1 mouse cellular context compared by ENCODE assay signal in the genomic region with DNA sequence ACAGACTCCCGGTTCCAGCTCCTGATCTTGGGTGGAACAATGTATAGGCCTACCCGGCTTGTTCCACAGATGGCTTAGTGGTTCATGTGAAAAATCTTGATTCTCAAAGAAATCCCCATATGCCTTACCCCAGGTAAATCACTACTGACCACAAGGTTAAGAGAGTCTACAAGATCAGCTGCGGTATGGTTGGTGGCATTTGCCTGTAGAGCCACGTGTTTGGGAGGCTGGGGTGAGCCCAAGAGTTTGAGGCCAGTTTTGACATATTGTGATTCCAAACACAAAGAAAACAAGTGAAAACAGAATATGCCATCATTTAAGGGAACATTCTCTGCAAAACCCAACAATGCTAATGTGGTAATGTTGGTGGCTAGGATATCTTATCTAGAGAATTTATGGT.
TF ChIP-seq lines count a peak whose summit lies in the region.

No protein-coding gene starts in this region.

TF ChIP-seq in CH12.LX, 34 proteins besides CTCF, POLR2A, EP300 and RAD21 (continued from another document):
- no peak for TF ChIP-seq JUN (IDR thresholded peaks at IDR 0.05; ENCODE audit: insufficient read depth, low read depth, low read length)
- 0 out of 2 replicates have a peak, but pooled peaks have one; percentile 21 for TF ChIP-seq RCOR1 (conservative IDR thresholded peaks at IDR 0.05; ENCODE audit: low read depth, low read length)
- peak; percentile 54; the same call in 1 of the 2 replicates for TF ChIP-seq MXI1 (IDR thresholded peaks at IDR 0.05; ENCODE audit: low read depth, low read length)
- no peak for TF ChIP-seq CHD1 (IDR thresholded peaks at IDR 0.05; ENCODE audit: low read depth, low read length)
- no peak for TF ChIP-seq GABPA (IDR thresholded peaks at IDR 0.05; ENCODE audit: insufficient replicate concordance, low read depth, low read length)
- TF ChIP-seq SIN3A (IDR thresholded peaks at IDR 0.05; ENCODE audit: low read length) = peak; percentile 62
- TF ChIP-seq KAT2A (IDR thresholded peaks at IDR 0.05; ENCODE audit: insufficient replicate concordance, low read length) = no peak
- peak; percentile 22; the same call in 1 of the 2 replicates for TF ChIP-seq ETS1 (conservative IDR thresholded peaks at IDR 0.05; ENCODE audit: low read depth, low read length)
- no peak for TF ChIP-seq MEF2A (IDR thresholded peaks at IDR 0.05; ENCODE audit: borderline replicate concordance, low read depth, low read length)
- 0 out of 2 replicates have a peak, but pooled peaks have one; percentile 27 for TF ChIP-seq MYC (IDR thresholded peaks at IDR 0.05; ENCODE audit: low read depth, low read length)
- no peak for TF ChIP-seq POLR2AphosphoS2 (IDR thresholded peaks at IDR 0.05; ENCODE audit: low read depth, low read length)
